Mouse (Mus musculus) liver, postnatal 0 days (tissue): ENCODE measurements around the gene Dnase1l2.

Experiments
- CTCF ChIP-seq: sonication (generic); IDR thresholded peaks from 2 replicates; pipeline ENCODE4 v1.5.1; 2016; ENCODE audit warnings: antibody characterized with exemption, low read depth
- EP300 ChIP-seq: IDR thresholded peaks from 2 replicates; pipeline ENCODE4 v1.6.1; 2016; ENCODE audit warnings: antibody characterized with exemption, low read depth, mild to moderate bottlenecking

DNA sequence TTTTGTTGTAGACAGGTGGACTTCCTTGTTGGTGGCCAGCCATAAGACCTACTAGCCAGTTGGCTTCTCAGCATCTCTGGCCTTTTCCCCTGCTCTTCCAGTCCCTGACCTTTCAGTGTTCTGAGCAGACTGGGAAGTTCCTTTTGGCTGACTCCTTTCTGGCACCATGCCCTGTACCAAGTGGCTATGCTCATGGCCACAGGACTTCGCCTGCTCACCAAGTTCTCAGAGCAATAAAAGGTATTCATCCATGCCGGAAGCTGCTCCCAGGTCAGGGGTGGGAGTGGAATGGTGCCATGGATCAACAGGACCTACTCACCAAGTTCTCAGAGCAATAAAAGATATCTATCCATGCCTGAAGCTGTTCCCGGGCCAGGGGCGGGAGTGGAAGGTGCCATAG is 29.6 kb upstream of the Dnase1l2 start:
- no peak for TF ChIP-seq CTCF
- no peak for TF ChIP-seq EP300
